Mouse (Mus musculus) midbrain, embryonic 13.5 days (tissue): ENCODE measurements around the gene Mon1b. TPM values are rescaled to one million over a fixed set of nuclear protein-coding genes. Genes with fewer than 3 reads are reported as not detected.

Experiments
- ATAC-seq: fragments of 200-750 bp; cut with Nextera tagmentation; 2 replicates; pipeline ENCODE4 v1.8.0; 2017; ENCODE audit warnings: mild to moderate bottlenecking, moderate TSS enrichment, moderate library complexity
- H3K27ac ChIP-seq: fragments of 300-500 bp; sonication (generic); 2 replicates; pipeline ENCODE4 v1.5.1; 2015; ENCODE audit warnings: inconsistent platforms, mild to moderate bottlenecking, moderate library complexity
- H3K27me3 ChIP-seq: fragments of 300-500 bp; sonication (generic); 2 replicates; pipeline ENCODE4 v1.6.1; 2015; ENCODE audit warnings: mild to moderate bottlenecking, inconsistent platforms
- H3K36me3 ChIP-seq: fragments of 300-500 bp; sonication (generic); 2 replicates; pipeline ENCODE4 v1.6.1; 2015; ENCODE audit warnings: mild to moderate bottlenecking, inconsistent platforms
- H3K4me1 ChIP-seq: fragments of 300-500 bp; sonication (generic); replicated peaks from 2 replicates; pipeline ENCODE4 v1.6.1; 2015; ENCODE audit warnings: inconsistent platforms
- H3K4me2 ChIP-seq: fragments of 300-500 bp; sonication (generic); replicated peaks from 2 replicates; pipeline ENCODE4 v1.6.1; 2015; ENCODE audit warnings: moderate library complexity, mild to moderate bottlenecking, inconsistent platforms
- H3K4me3 ChIP-seq: fragments of 300-500 bp; sonication (generic); replicated peaks from 2 replicates; pipeline ENCODE4 v1.5.1; 2015; ENCODE audit warnings: mild to moderate bottlenecking, inconsistent platforms
- H3K9ac ChIP-seq: fragments of 300-500 bp; sonication (generic); replicated peaks from 2 replicates; pipeline ENCODE4 v1.6.1; 2015; ENCODE audit warnings: mild to moderate bottlenecking, inconsistent platforms
- H3K9me3 ChIP-seq: fragments of 300-500 bp; sonication (generic); 2 replicates; pipeline ENCODE4 v1.6.1; 2016; ENCODE audit warnings: mild to moderate bottlenecking, inconsistent platforms
- WGBS: fragments of 180-500 bp; shearing (Covaris S2); methylation state at CpG from one replicate; pipeline ENCODE4 v1.1.7; 2015; 5-methylcytosine and 5-hydroxymethylcytosine counted together
- polyA plus RNA-seq: library from polyadenylated mRNA; unstranded; fragments of >200 nt; fragmentation: Nextera tagmentation; extraction: Ambion mirVana; gene quantifications from 2 replicates; pipeline ENCODE4 v1.2.1, GENCODE M21; 2015

The Mon1b gene
- polyA plus RNA-seq, 1 experiment from 2014 or later, result 12.3 TPM

DNA sequence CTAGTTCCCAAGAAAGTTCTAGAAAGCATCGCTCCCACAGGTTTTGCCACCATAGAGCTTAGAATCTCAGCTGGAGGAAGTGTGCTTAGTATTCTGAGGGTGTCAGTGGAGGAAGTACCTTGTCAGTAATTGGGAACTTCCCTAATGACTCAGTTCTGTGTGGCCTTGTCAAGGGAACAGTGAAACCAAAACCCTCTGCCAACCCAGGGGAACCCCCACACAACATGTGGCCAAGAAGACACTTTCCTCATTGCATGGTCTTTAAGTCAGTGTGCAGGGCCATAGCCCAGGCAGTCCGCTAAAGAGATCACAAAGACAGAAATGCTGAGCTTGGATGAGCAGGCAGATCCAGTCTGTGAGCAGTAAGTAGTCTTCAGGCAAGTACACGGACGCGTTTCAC lies 20.8 kb downstream of the Mon1b start:
- WGBS, result 91% methylated on average over 5 of the region's 5 CpGs
- H3K4me1 ChIP-seq, result no peaks in the 10 kb centered on the region
- no peak for ATAC-seq
- no peaks in the 10 kb centered on the region for H3K27me3 ChIP-seq
- H3K9me3 ChIP-seq, result no peaks in the 10 kb centered on the region
- no peak overlapping the region for H3K9ac ChIP-seq
- H3K36me3 ChIP-seq, result no peaks in the 10 kb centered on the region
- no peak overlapping the region for H3K4me2 ChIP-seq
- H3K4me3 ChIP-seq, result no peak overlapping the region
- H3K27ac ChIP-seq, result no peak overlapping the region

- ATAC-seq, result no peak
- Histone ChIP-seq H3K4me1 (no peaks in the 10 kb centered on the region), H3K9me3 (no peaks in the 10 kb centered on the region), H3K27me3 (no peaks in the 10 kb centered on the region), H3K36me3 (no peaks in the 10 kb centered on the region), H3K27ac (no peak overlapping the region), H3K4me3 (no peak overlapping the region), H3K4me2 (no peak overlapping the region), H3K9ac (no peak overlapping the region)
- WGBS, result 83% methylated on average over 11 of the region's 11 CpGs
Measured at GRCm38 (mm10) chr8:113656681-113657298, 21.4 kb downstream of the Mon1b start.

DNA sequence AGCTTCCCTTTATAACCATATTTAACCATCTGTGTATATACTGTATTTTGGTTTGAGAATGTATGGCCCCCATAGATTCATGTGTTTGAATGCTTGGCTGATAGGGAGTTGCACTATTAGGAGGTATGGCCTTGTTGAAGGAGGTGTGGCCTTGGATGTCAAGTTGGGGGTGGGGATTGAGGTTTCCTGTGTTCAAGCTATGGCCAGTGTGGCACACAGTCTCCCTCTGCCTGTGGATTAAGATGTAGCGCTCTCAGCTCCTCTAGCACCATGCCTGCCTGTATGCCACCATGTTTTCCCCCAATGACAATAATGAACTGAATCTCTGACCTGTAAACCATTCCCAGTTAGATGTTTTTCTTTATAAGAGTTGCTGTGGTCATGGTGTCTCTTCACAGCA lies 24.7 kb downstream of the Mon1b start:
- H3K27ac ChIP-seq, result no peak overlapping the region
- 93% methylated on average over 1 of the region's 1 CpGs for WGBS
- H3K4me1 ChIP-seq, result peaks cover 4% of the 10 kb centered on the region
- no peak overlapping the region for H3K9ac ChIP-seq
- H3K36me3 ChIP-seq, result no peaks in the 10 kb centered on the region
- H3K27me3 ChIP-seq, result no peaks in the 10 kb centered on the region
- no peaks in the 10 kb centered on the region for H3K9me3 ChIP-seq
- no peak overlapping the region for H3K4me3 ChIP-seq
- no peak for ATAC-seq
- no peak overlapping the region for H3K4me2 ChIP-seq

DNA sequence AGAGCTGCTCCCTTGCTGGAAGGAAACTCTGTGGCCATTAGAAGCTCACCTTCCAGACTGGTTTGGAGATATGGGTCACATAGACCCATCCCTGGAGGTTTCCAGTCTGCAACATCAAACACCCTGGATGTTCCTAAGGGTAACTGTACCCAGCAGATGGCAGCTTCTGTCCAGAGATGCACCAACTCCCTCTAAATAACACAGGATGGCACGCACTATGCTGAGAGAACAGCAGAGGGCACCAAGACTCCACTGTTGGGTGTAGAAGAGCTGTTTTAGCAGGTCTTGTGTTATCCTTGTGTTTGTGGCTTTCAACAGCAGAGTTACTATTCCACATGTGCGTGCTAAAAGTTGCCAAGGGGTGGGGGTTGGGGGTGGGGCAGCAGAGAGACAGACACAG lies 29.2 kb downstream of the Mon1b start:
- H3K36me3 ChIP-seq, result no peaks in the 10 kb centered on the region
- H3K9ac ChIP-seq, result no peak overlapping the region
- H3K4me1 ChIP-seq, result peaks cover 7% of the 10 kb centered on the region
- 9% methylated on average over 2 of the region's 2 CpGs for WGBS
- H3K4me3 ChIP-seq, result no peak overlapping the region
- H3K9me3 ChIP-seq, result no peaks in the 10 kb centered on the region
- H3K27ac ChIP-seq, result no peak overlapping the region
- peak; percentile 92 for ATAC-seq
- no peaks in the 10 kb centered on the region for H3K27me3 ChIP-seq
- H3K4me2 ChIP-seq, result no peak overlapping the region

GRCm38 (mm10) chr8:113665036-113665435 lies 29.6 kb downstream of the Mon1b start:
- Histone ChIP-seq H3K36me3 (no peaks in the 10 kb centered on the region), H3K4me3 (no peak overlapping the region), H3K9me3 (no peaks in the 10 kb centered on the region), H3K27ac (no peak overlapping the region), H3K4me1 (peaks cover 7% of the 10 kb centered on the region), H3K9ac (no peak overlapping the region), H3K4me2 (no peak overlapping the region), H3K27me3 (no peaks in the 10 kb centered on the region)
- peak; percentile 61 for ATAC-seq
- 46% methylated on average over 4 of the region's 4 CpGs for WGBS

DNA sequence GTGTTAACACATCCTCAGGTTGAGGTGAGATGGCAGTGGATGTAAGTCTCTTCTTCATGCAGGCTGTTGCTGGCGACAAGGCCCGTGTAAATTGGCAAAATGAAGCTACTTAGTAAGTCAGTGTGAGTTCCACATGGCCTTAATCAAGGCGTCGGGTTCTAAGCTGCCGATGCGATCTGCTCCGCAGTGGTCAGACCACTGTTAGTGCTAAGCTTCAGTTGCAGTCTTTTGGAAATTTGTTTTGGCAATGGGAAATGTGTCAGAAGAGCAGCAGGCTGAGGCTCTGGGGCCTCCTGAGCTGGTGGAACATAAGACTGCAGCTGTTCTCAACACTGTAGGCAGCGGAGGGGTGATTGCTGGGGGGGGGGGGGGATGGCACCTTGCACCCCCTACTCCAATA lies 30.6 kb downstream of the Mon1b start:
- H3K27me3 ChIP-seq, result no peaks in the 10 kb centered on the region
- no peak overlapping the region for H3K27ac ChIP-seq

GRCm38 (mm10) chr8:113666714-113667432 lies 31.5 kb downstream of the Mon1b start:
- ATAC-seq, result no peak
- Histone ChIP-seq H3K27me3 (no peaks in the 10 kb centered on the region), H3K4me3 (no peak overlapping the region), H3K9ac (no peak overlapping the region), H3K4me1 (peaks cover 7% of the 10 kb centered on the region), H3K9me3 (no peaks in the 10 kb centered on the region), H3K36me3 (no peaks in the 10 kb centered on the region), H3K4me2 (no peak overlapping the region), H3K27ac (no peak overlapping the region)
- WGBS, result 71% methylated on average over 16 of the region's 16 CpGs

More for the DNA sequence above, 30.6 kb downstream of the Mon1b start:
- Histone ChIP-seq H3K36me3 (no peaks in the 10 kb centered on the region), H3K9me3 (no peaks in the 10 kb centered on the region), H3K4me1 (peaks cover 7% of the 10 kb centered on the region), H3K9ac (no peak overlapping the region), H3K4me3 (no peak overlapping the region), H3K4me2 (no peak overlapping the region)
- ATAC-seq, result no peak
- WGBS, result 74% methylated on average over 8 of the region's 8 CpGs

- no peak overlapping the region for H3K27ac ChIP-seq
- no peak overlapping the region for H3K4me3 ChIP-seq
- H3K27me3 ChIP-seq, result no peaks in the 10 kb centered on the region
- no peak overlapping the region for H3K4me2 ChIP-seq
- H3K36me3 ChIP-seq, result no peaks in the 10 kb centered on the region
- peaks cover 12% of the 10 kb centered on the region for H3K4me1 ChIP-seq
- H3K9ac ChIP-seq, result no peak overlapping the region
- ATAC-seq, result no peak
- WGBS, result 89% methylated on average over 10 of the region's 10 CpGs
- no peaks in the 10 kb centered on the region for H3K9me3 ChIP-seq
Measured at GRCm38 (mm10) chr8:113669924-113670323, 34.5 kb downstream of the Mon1b start.

DNA sequence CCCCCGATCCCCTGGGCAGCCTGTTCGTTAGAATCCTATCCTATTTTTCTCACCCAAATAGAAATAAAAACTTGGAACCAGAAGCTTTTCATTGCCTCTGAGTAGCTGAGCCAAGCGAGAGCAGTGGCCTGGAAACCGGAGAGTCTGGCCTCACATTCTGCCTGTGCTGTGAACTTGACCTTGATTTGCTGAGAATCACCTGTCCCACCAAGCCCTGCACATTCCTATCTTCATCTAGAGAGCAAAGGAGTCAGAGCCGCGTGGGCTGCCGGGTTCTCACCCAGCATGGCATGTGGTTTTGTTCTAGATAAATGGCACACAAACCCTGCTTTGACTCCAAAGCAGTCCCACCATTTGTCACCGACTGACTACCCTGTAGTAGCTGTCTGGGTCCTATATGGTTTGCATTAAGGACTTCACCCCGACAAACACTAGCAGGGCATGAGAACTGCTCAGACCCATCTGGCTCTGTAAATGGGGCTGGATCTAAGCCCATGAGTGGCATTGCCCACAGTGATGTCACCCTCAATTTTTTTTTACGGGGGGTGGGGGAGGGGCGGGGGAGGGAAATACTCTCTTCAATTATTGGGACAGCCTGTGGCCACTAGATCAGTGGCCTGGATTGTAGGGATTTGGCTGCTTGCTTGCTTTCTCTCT lies 37.3 kb downstream of the Mon1b start:
- Histone ChIP-seq H3K9me3 (no peaks in the 10 kb centered on the region), H3K4me1 (peaks cover 7% of the 10 kb centered on the region; the same call in 1 of the 2 replicates), H3K4me2 (no peak overlapping the region), H3K9ac (no peak overlapping the region), H3K36me3 (no peaks in the 10 kb centered on the region), H3K27ac (no peak overlapping the region), H3K27me3 (no peaks in the 10 kb centered on the region), H3K4me3 (no peak overlapping the region)
- 79% methylated on average over 11 of the region's 11 CpGs for WGBS
- ATAC-seq, result peak; percentile 56; the same call in 1 of the 2 replicates

DNA sequence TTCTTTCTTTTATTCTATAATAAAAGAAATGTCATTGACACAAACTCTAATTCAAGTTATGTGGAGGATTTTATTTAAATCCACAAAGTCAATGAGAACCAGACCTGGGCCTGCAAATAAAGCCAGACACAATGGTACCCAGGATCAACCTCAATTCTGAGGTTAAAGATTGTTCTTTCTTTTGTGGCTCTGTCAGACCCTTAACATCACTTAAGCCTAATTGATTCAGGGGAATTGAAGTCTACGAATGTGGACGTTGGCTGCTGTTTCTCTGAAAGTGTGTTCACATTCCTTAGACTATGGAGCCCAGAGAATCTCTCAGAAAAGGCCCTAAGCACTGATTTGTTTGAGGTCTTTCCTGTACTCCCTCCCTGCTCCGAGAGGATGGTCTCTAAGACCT lies 37.9 kb downstream of the Mon1b start:
- 23% methylated on average over 3 of the region's 3 CpGs for WGBS
- no peak overlapping the region for H3K27ac ChIP-seq

GRCm38 (mm10) chr8:113674611-113675010 lies 39.2 kb downstream of the Mon1b start:
- 85% methylated on average over 3 of the region's 3 CpGs for WGBS

More for the DNA sequence above, 37.9 kb downstream of the Mon1b start:
- H3K36me3 ChIP-seq, result no peaks in the 10 kb centered on the region
- H3K4me1 ChIP-seq, result peaks cover 7% of the 10 kb centered on the region; the same call in 1 of the 2 replicates
- H3K4me2 ChIP-seq, result no peak overlapping the region
- ATAC-seq, result no peak
- no peaks in the 10 kb centered on the region for H3K9me3 ChIP-seq
- H3K4me3 ChIP-seq, result no peak overlapping the region
- H3K9ac ChIP-seq, result no peak overlapping the region
- no peaks in the 10 kb centered on the region for H3K27me3 ChIP-seq

DNA sequence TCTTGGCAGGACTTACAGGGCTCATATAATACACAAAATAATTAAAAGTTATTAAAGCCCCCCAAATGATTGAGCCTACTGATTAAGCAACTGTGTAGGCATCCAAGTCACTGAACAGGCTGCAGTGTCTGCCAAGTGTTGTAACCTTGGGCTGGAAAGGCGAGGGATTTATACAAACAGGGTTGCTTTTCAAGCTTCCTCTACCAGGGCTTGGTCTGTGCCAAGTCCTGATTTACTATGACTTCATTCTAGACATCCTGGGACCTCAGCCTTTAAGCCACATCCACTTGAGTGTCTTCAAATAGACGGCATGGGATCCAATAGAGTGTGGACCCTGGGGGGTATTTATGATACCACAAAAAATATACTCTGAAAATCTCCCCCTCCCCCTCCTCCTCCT lies 39.9 kb downstream of the Mon1b start:
- no peaks in the 10 kb centered on the region for H3K9me3 ChIP-seq
- no peak overlapping the region for H3K4me3 ChIP-seq
- peaks cover 7% of the 10 kb centered on the region; the same call in 1 of the 2 replicates for H3K4me1 ChIP-seq
- H3K9ac ChIP-seq, result no peak overlapping the region
- no peak for ATAC-seq
- H3K36me3 ChIP-seq, result no peaks in the 10 kb centered on the region
- H3K27me3 ChIP-seq, result no peaks in the 10 kb centered on the region
- no peak overlapping the region for H3K27ac ChIP-seq
- 78% methylated on average over 2 of the region's 2 CpGs for WGBS
- no peak overlapping the region for H3K4me2 ChIP-seq

More at GRCm38 (mm10) chr8:113674611-113675010, 39.2 kb downstream of the Mon1b start:
- no peaks in the 10 kb centered on the region for H3K36me3 ChIP-seq
- H3K9me3 ChIP-seq, result no peaks in the 10 kb centered on the region
- no peak for ATAC-seq
- H3K27me3 ChIP-seq, result no peaks in the 10 kb centered on the region
- no peak overlapping the region for H3K27ac ChIP-seq
- no peak overlapping the region for H3K9ac ChIP-seq
- no peak overlapping the region for H3K4me2 ChIP-seq
- no peak overlapping the region for H3K4me3 ChIP-seq
- peaks cover 7% of the 10 kb centered on the region; the same call in 1 of the 2 replicates for H3K4me1 ChIP-seq
